Mouse (Mus musculus): ENCODE measurements around the gene Tjp2. TPM values are rescaled to one million over a fixed set of nuclear protein-coding genes. Genes with fewer than 3 reads are reported as not detected.

Gene Tjp2
- polyA plus RNA-seq, 1 experiment from 2014 or later, result 10.1 TPM

DNA sequence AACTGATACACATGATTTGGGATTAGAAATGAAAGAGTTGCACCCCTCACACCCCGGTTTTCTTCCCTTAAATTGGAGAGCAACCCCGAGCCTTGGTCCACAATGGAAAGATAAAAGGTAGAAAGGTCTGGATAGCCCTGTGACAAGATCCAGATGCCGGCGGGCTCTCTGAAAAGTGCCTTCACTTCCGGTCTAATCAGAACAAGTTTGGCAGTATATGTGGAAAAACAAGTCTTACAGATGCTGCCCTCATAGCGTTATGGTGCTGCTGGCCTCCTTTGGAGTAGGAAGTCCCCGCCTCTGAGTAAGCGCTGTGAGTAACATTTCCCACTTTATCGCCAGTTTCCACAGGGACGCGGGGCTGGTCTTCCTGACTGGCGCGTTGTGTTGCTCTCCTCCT is 49.9 kb downstream of the Tjp2 start:
- 7% methylated on average over 13 of the region's 13 CpGs for WGBS
- Histone ChIP-seq H3K4me2 (peak overlapping the region; percentile 80), H3K27me3 (replicated peaks) (no peaks in the 10 kb centered on the region), H3K27ac (replicated peaks) (no peak overlapping the region), H3K36me3 (no peaks in the 10 kb centered on the region), H3K9ac (replicated peaks) (no peak overlapping the region), H3K4me3 (replicated peaks) (peak overlapping the region; percentile 82), H3K4me1 (peaks cover 29% of the 10 kb centered on the region), H3K9me3 (replicated peaks) (no peaks in the 10 kb centered on the region)
- no peak for ATAC-seq (ENCODE audit: low FRiP score)

GRCm38 (mm10) chr19:24173608-24174523 is 51.0 kb downstream of the Tjp2 start:
- WGBS, result under 1% methylated on average over 95 of the region's 103 CpGs
- peak overlapping the region; percentile 85 for H3K27ac ChIP-seq (replicated peaks)
- H3K4me2 ChIP-seq, result peak overlapping the region; percentile 80
- H3K9ac ChIP-seq (replicated peaks), result peak overlapping the region; percentile 74
- H3K27me3 ChIP-seq (replicated peaks), result no peaks in the 10 kb centered on the region
- no peaks in the 10 kb centered on the region for H3K9me3 ChIP-seq (replicated peaks)
- ATAC-seq (ENCODE audit: low FRiP score), result peak; percentile 89
- peak overlapping the region; percentile 82 for H3K4me3 ChIP-seq (replicated peaks)
- no peaks in the 10 kb centered on the region for H3K36me3 ChIP-seq
- H3K4me1 ChIP-seq, result peaks cover 29% of the 10 kb centered on the region

DNA sequence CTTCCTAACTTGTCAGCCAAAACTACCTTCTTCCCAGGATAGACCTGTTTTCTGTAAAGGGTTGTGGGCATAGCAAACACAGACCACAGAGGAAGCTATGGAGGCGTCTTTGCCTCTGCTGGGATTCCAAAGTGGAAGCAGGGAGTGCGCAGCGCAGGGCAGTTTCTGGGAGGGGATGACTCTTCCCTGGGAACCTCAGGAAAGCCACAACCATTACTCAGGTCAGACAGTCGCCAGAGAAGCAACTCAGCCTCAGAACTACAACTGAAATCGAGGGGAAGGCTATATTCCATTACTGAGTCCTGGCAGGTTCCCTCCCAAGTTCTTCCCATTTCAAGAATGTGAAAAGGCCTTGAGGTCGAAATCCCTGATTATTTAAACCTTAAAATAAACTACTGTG is 51.8 kb downstream of the Tjp2 start:
- H3K4me1 ChIP-seq, result peaks cover 29% of the 10 kb centered on the region
- peak overlapping the region; percentile 74 for H3K9ac ChIP-seq (replicated peaks)
- H3K4me2 ChIP-seq, result peak overlapping the region; percentile 80
- H3K4me3 ChIP-seq (replicated peaks), result peak overlapping the region; percentile 82
- 21% methylated on average over 6 of the region's 6 CpGs for WGBS
- H3K27ac ChIP-seq (replicated peaks), result peak overlapping the region; percentile 41; the same call in 1 of the 2 replicates
- H3K9me3 ChIP-seq (replicated peaks), result no peaks in the 10 kb centered on the region
- ATAC-seq (ENCODE audit: low FRiP score), result no peak
- no peaks in the 10 kb centered on the region for H3K36me3 ChIP-seq
- H3K27me3 ChIP-seq (replicated peaks), result no peaks in the 10 kb centered on the region

- ATAC-seq (ENCODE audit: low FRiP score), result no peak
- H3K4me1 ChIP-seq, result peaks cover 39% of the 10 kb centered on the region
- WGBS, result 54% methylated on average over 10 of the region's 10 CpGs
Observed at GRCm38 (mm10) chr19:24168531-24168930, 56.3 kb downstream of the Tjp2 start.

DNA sequence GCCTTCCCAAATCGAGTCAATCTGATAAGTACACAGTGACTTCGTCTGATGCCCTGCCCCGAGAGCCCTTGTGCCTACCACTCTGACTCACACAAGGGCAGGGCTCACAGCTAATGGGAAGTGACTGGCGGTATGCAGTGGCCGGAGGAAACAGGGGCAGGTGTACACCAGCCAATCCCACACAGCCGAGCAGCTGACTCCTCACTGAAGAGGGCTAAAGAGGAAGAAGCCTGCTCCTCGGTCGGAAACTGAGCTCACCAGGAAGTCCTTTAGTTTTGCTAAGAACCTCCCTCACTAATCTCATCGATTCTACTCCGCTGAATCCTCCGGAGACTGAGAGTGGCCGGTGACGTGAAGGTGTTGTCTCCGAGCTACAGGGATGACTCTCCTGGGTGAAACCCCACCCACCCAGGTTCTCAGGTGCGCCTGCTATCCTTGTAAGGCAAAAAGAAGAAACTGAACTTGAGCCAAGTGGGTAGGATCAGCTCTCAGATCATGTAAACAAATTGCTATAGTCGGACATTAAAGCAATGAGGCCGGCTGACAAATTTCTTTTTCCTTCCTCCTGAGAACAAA is 58.2 kb downstream of the Tjp2 start:
- no peak for ATAC-seq (ENCODE audit: low FRiP score)
- no peak overlapping the region for H3K9ac ChIP-seq (replicated peaks)
- H3K27me3 ChIP-seq (replicated peaks), result no peaks in the 10 kb centered on the region

More at GRCm38 (mm10) chr19:24168531-24168930, 56.3 kb downstream of the Tjp2 start:
- H3K4me3 ChIP-seq (replicated peaks), result no peak overlapping the region
- no peak overlapping the region for H3K9ac ChIP-seq (replicated peaks)
- H3K27me3 ChIP-seq (replicated peaks), result no peaks in the 10 kb centered on the region
- H3K9me3 ChIP-seq (replicated peaks), result no peaks in the 10 kb centered on the region
- H3K4me2 ChIP-seq, result no peak overlapping the region
- no peak overlapping the region for H3K27ac ChIP-seq (replicated peaks)
- no peaks in the 10 kb centered on the region for H3K36me3 ChIP-seq

GRCm38 (mm10) chr19:24163974-24164373 is 60.9 kb downstream of the Tjp2 start:
- 28% methylated on average over 4 of the region's 4 CpGs for WGBS
- no peak for ATAC-seq (ENCODE audit: low FRiP score)
- 0 out of 2 replicates have a peak overlapping the region, but pooled peaks have one; percentile 56 for H3K27ac ChIP-seq (replicated peaks)

More for the DNA sequence above, 58.2 kb downstream of the Tjp2 start:
- Histone ChIP-seq H3K27ac (replicated peaks) (peak overlapping the region; percentile 15; the same call in 1 of the 2 replicates), H3K4me1 (peaks cover 23% of the 10 kb centered on the region), H3K9me3 (replicated peaks) (no peaks in the 10 kb centered on the region), H3K4me2 (peak overlapping the region; percentile 43), H3K36me3 (no peaks in the 10 kb centered on the region), H3K4me3 (replicated peaks) (no peak overlapping the region)
- WGBS, result 17% methylated on average over 17 of the region's 17 CpGs

DNA sequence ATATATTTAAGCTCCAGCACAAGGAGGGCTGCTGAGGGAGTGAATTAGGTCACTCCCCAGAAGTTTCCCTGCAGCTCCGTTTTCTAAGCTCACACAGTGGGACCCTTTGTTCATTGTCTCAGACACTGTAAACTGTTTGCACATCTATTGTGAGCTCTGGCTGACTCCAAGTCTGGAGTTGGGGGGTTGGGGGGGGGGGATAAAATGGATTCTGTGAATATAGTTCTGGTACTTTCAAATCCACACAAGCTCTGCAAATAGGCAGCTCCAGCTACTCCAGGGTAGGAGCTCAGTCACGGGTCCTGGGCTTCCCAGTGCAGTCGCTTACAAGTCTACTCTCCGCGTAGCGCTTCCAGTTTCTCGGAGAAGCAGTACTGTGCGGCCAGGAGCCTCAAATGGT is 64.4 kb downstream of the Tjp2 start:
- ATAC-seq (ENCODE audit: low FRiP score), result peak; percentile 67; the same call in 1 of the 2 replicates
- Histone ChIP-seq H3K36me3 (no peaks in the 10 kb centered on the region), H3K27ac (replicated peaks) (peak overlapping the region; percentile 33; the same call in 1 of the 2 replicates), H3K27me3 (replicated peaks) (no peaks in the 10 kb centered on the region), H3K9ac (replicated peaks) (no peak overlapping the region), H3K4me3 (replicated peaks) (no peak overlapping the region), H3K4me1 (peaks cover 18% of the 10 kb centered on the region), H3K4me2 (peak overlapping the region; percentile 20), H3K9me3 (replicated peaks) (no peaks in the 10 kb centered on the region)
- WGBS, result 14% methylated on average over 8 of the region's 8 CpGs

More at GRCm38 (mm10) chr19:24163974-24164373, 60.9 kb downstream of the Tjp2 start:
- Histone ChIP-seq H3K36me3 (no peaks in the 10 kb centered on the region), H3K9ac (replicated peaks) (no peak overlapping the region), H3K9me3 (replicated peaks) (no peaks in the 10 kb centered on the region), H3K4me1 (peaks cover 31% of the 10 kb centered on the region), H3K27me3 (replicated peaks) (no peaks in the 10 kb centered on the region), H3K4me3 (replicated peaks) (no peak overlapping the region), H3K4me2 (no peak overlapping the region)

DNA sequence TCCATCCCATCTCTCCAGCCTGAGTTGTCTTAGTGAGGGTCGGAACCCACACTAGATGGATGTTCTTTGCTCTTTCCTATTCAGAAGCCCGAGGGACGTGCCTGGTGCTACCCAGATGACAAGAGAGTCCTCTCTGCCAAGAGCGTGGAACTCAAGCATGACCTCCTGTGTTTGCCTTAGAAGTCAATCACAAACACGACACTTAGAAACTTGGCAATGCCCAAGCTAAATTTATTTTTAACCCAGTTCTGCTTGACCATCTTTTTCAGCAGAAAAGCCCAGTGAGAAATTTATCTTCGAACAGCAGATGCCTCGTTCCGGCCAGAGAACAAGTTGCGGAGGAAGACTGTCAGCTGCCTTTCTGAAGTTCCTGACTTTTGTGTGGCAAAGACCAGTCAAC is 65.1 kb downstream of the Tjp2 start:
- peak; percentile 50; the same call in 1 of the 2 replicates for ATAC-seq (ENCODE audit: low FRiP score)
- Histone ChIP-seq H3K27me3 (replicated peaks) (no peaks in the 10 kb centered on the region), H3K27ac (replicated peaks) (0 out of 2 replicates have a peak overlapping the region, but pooled peaks have one; percentile 18)

DNA sequence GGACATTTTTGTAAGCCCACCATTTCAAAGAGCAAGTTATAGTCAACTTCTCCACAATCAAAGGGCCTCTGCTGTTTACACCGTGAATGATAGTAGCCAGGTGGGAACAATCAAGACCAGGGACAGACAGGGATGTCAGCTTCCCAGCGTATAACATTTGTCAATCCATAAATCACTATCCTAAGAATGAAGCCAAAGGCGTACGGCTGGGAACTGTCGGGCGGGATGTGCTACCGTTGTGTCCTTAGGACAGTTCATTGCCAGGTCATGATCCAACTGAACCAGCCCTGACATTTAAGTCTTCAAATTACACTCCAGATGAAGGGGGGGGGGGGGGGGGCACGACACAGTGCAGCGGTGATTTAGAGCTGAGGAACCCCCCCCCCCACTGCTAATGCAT is 65.5 kb downstream of the Tjp2 start:
- 0 out of 2 replicates have a peak overlapping the region, but pooled peaks have one; percentile 5 for H3K4me2 ChIP-seq
- no peak for ATAC-seq (ENCODE audit: low FRiP score)
- H3K9me3 ChIP-seq (replicated peaks), result no peaks in the 10 kb centered on the region
- H3K27ac ChIP-seq (replicated peaks), result no peak overlapping the region
- H3K27me3 ChIP-seq (replicated peaks), result no peaks in the 10 kb centered on the region
- H3K36me3 ChIP-seq, result no peaks in the 10 kb centered on the region
- no peak overlapping the region for H3K9ac ChIP-seq (replicated peaks)
- peaks cover 13% of the 10 kb centered on the region for H3K4me1 ChIP-seq
- H3K4me3 ChIP-seq (replicated peaks), result no peak overlapping the region
- WGBS, result 12% methylated on average over 8 of the region's 9 CpGs

More for the DNA sequence above, 65.1 kb downstream of the Tjp2 start:
- Histone ChIP-seq H3K4me2 (0 out of 2 replicates have a peak overlapping the region, but pooled peaks have one; percentile 5), H3K9me3 (replicated peaks) (no peaks in the 10 kb centered on the region), H3K4me1 (peaks cover 15% of the 10 kb centered on the region), H3K4me3 (replicated peaks) (no peak overlapping the region), H3K9ac (replicated peaks) (no peak overlapping the region), H3K36me3 (no peaks in the 10 kb centered on the region)
- WGBS, result 31% methylated on average over 9 of the region's 9 CpGs

- H3K9ac ChIP-seq (replicated peaks), result no peak overlapping the region
- no peaks in the 10 kb centered on the region for H3K9me3 ChIP-seq (replicated peaks)
- H3K27ac ChIP-seq (replicated peaks), result no peak overlapping the region
- no peak overlapping the region for H3K4me3 ChIP-seq (replicated peaks)
- no peaks in the 10 kb centered on the region for H3K36me3 ChIP-seq
- WGBS, result 68% methylated on average over 6 of the region's 6 CpGs
- no peak for ATAC-seq (ENCODE audit: low FRiP score)
- peaks cover 11% of the 10 kb centered on the region for H3K4me1 ChIP-seq
- no peak overlapping the region for H3K4me2 ChIP-seq
- no peaks in the 10 kb centered on the region for H3K27me3 ChIP-seq (replicated peaks)
Observed at GRCm38 (mm10) chr19:24156067-24156455, 68.8 kb downstream of the Tjp2 start.

DNA sequence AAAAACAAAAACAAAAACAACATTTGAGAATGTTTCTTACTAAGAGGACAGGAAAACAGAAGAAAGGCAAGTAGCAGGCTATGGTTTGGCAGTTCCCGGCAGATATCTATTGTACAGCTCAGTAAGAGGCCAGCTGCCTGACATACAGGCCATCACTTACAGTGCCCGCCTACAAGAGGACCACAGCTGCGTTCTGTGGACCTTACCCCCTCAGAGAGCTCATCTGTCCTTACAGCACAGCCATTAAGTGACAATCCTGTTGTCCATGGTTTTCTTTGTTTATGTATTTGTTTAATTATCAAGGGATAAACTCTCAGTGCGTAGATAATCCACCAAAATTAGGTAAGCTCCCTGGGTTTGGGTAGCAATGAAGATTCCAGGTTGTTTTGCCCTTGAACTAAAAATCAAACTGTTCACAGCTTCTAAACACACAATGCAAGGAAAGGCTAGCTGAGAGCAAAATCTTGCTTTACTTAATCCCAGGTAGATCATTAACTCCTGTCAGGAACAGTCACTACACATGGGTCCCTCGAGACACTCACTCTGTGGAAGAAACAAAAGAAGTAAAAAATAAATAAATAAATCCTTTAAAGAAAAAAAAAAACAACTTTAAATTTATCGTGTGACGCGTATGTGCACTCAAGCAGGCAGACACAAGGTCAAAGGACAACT is 69.3 kb downstream of the Tjp2 start:
- Histone ChIP-seq H3K27me3 (replicated peaks) (no peaks in the 10 kb centered on the region), H3K4me1 (peaks cover 11% of the 10 kb centered on the region), H3K27ac (replicated peaks) (no peak overlapping the region), H3K9ac (replicated peaks) (no peak overlapping the region), H3K9me3 (replicated peaks) (no peaks in the 10 kb centered on the region), H3K4me3 (replicated peaks) (no peak overlapping the region), H3K4me2 (no peak overlapping the region), H3K36me3 (no peaks in the 10 kb centered on the region)
- no peak for ATAC-seq (ENCODE audit: low FRiP score)
- 34% methylated on average over 8 of the region's 8 CpGs for WGBS
